Mouse (Mus musculus): ENCODE data around the gene Sowahc.

GRCm38 (mm10) chr10:59236486-59236885 is 14.7 kb downstream of the Sowahc start:
- no peak for TF ChIP-seq CTCF (IDR thresholded peaks at IDR 0.05)
- TF ChIP-seq EP300 (IDR thresholded peaks at IDR 0.05) = peak; percentile 70

All from lung, postnatal 0 days (tissue).